Mouse (Mus musculus): ENCODE results near the gene Col26a1. TPM values are rescaled to one million over a fixed set of nuclear protein-coding genes. Genes with fewer than 3 reads are reported as not detected.
A peak's percentile ranks its signal among the peaks of the same experiment; 100 is the strongest.

The Col26a1 gene
- polyA plus RNA-seq, 1 experiment = 0.98 TPM

- H3K4me1 ChIP-seq (ENCODE audit: control insufficient read depth, insufficient read depth, insufficient read length) = no peaks in the 10 kb centered on the region
- H3K36me3 ChIP-seq (ENCODE audit: control insufficient read depth, insufficient read depth, low read length) = no peaks in the 10 kb centered on the region
- no peak for DNase-seq (ENCODE audit: low read depth in 1 of 2, low spot score in 2 of 2)
- TF ChIP-seq POLR2A (IDR thresholded peaks at IDR 0.05; ENCODE audit: low read depth, low read length) (no peak), CTCF (IDR thresholded peaks at IDR 0.05; ENCODE audit: extremely low read depth, insufficient read depth, insufficient read length, insufficient replicate concordance) (no peak)
- 43% methylated on average over 5 of the region's 5 CpGs for WGBS
- no peak overlapping the region for H3K4me3 ChIP-seq (ENCODE audit: extremely low read depth, insufficient read depth, insufficient read length)
- H3K27ac ChIP-seq (ENCODE audit: insufficient read depth, low read length) = no peak overlapping the region
- H3K27me3 ChIP-seq (ENCODE audit: control insufficient read depth, insufficient read depth, low read length) = no peaks in the 10 kb centered on the region
These were observed 39.1 kb downstream of the Col26a1 start for GRCm38 (mm10) chr5:136843930-136844329.

GRCm38 (mm10) chr5:136840036-136840435 lies 43.0 kb downstream of the Col26a1 start:
- Histone ChIP-seq H3K4me1 (ENCODE audit: control insufficient read depth, insufficient read depth, insufficient read length) (no peaks in the 10 kb centered on the region), H3K27me3 (ENCODE audit: control insufficient read depth, insufficient read depth, low read length) (no peaks in the 10 kb centered on the region), H3K27ac (ENCODE audit: insufficient read depth, low read length) (no peak overlapping the region), H3K4me3 (ENCODE audit: extremely low read depth, insufficient read depth, insufficient read length) (no peak overlapping the region), H3K36me3 (ENCODE audit: control insufficient read depth, insufficient read depth, low read length) (no peaks in the 10 kb centered on the region)
- peak in 1 of 2 experiments; percentile 51 for DNase-seq (ENCODE audit: low read depth in 1 of 2, low spot score in 2 of 2)
- 15% methylated on average over 8 of the region's 8 CpGs for whole genome bisulfite sequencing
- TF ChIP-seq CTCF (IDR thresholded peaks at IDR 0.05; ENCODE audit: extremely low read depth, insufficient read depth, insufficient read length, insufficient replicate concordance) = peak; percentile 92
- no peak for TF ChIP-seq POLR2A (IDR thresholded peaks at IDR 0.05; ENCODE audit: low read depth, low read length)

- Histone ChIP-seq H3K27me3 (ENCODE audit: control insufficient read depth, insufficient read depth, low read length) (no peaks in the 10 kb centered on the region), H3K36me3 (ENCODE audit: control insufficient read depth, insufficient read depth, low read length) (no peaks in the 10 kb centered on the region), H3K27ac (ENCODE audit: insufficient read depth, low read length) (no peak overlapping the region), H3K4me1 (ENCODE audit: control insufficient read depth, insufficient read depth, insufficient read length) (no peaks in the 10 kb centered on the region), H3K4me3 (ENCODE audit: extremely low read depth, insufficient read depth, insufficient read length) (no peak overlapping the region)
- 89% methylated on average over 3 of the region's 3 CpGs for WGBS
- TF ChIP-seq POLR2A (IDR thresholded peaks at IDR 0.05; ENCODE audit: low read depth, low read length) (no peak), CTCF (IDR thresholded peaks at IDR 0.05; ENCODE audit: extremely low read depth, insufficient read depth, insufficient read length, insufficient replicate concordance) (no peak)
- no peak for DNase-seq (ENCODE audit: low read depth in 1 of 2, low spot score in 2 of 2)
These were observed 50.0 kb downstream of the Col26a1 start for GRCm38 (mm10) chr5:136833053-136833452.

- H3K36me3 ChIP-seq (ENCODE audit: control insufficient read depth, insufficient read depth, low read length) = no peaks in the 10 kb centered on the region
- 90% methylated on average over 3 of the region's 3 CpGs for WGBS
- no peaks in the 10 kb centered on the region for H3K4me1 ChIP-seq (ENCODE audit: control insufficient read depth, insufficient read depth, insufficient read length)
- H3K4me3 ChIP-seq (ENCODE audit: extremely low read depth, insufficient read depth, insufficient read length) = no peak overlapping the region
- H3K27me3 ChIP-seq (ENCODE audit: control insufficient read depth, insufficient read depth, low read length) = no peaks in the 10 kb centered on the region
- no peak for TF ChIP-seq POLR2A (IDR thresholded peaks at IDR 0.05; ENCODE audit: low read depth, low read length)
- no peak for TF ChIP-seq CTCF (IDR thresholded peaks at IDR 0.05; ENCODE audit: extremely low read depth, insufficient read depth, insufficient read length, insufficient replicate concordance)
- H3K27ac ChIP-seq (ENCODE audit: insufficient read depth, low read length) = no peak overlapping the region
- DNase-seq (ENCODE audit: low read depth in 1 of 2, low spot score in 2 of 2) = no peak
These were observed 52.9 kb downstream of the Col26a1 start for GRCm38 (mm10) chr5:136830156-136830555.

- no peaks in the 10 kb centered on the region for H3K4me1 ChIP-seq (ENCODE audit: control insufficient read depth, insufficient read depth, insufficient read length)
- 95% methylated on average over 8 of the region's 8 CpGs for WGBS
- no peaks in the 10 kb centered on the region for H3K27me3 ChIP-seq (ENCODE audit: control insufficient read depth, insufficient read depth, low read length)
- no peak overlapping the region for H3K27ac ChIP-seq (ENCODE audit: insufficient read depth, low read length)
- TF ChIP-seq CTCF (IDR thresholded peaks at IDR 0.05; ENCODE audit: extremely low read depth, insufficient read depth, insufficient read length, insufficient replicate concordance) (no peak), POLR2A (IDR thresholded peaks at IDR 0.05; ENCODE audit: low read depth, low read length) (no peak)
- no peak for DNase-seq (ENCODE audit: low read depth in 1 of 2, low spot score in 2 of 2)
- H3K4me3 ChIP-seq (ENCODE audit: extremely low read depth, insufficient read depth, insufficient read length) = no peak overlapping the region
- H3K36me3 ChIP-seq (ENCODE audit: control insufficient read depth, insufficient read depth, low read length) = no peaks in the 10 kb centered on the region
These were observed 61.0 kb downstream of the Col26a1 start for GRCm38 (mm10) chr5:136821971-136822370.

- H3K27me3 ChIP-seq (ENCODE audit: control insufficient read depth, insufficient read depth, low read length) = no peaks in the 10 kb centered on the region
- no peak for DNase-seq (ENCODE audit: low read depth in 1 of 2, low spot score in 2 of 2)
- no peaks in the 10 kb centered on the region for H3K36me3 ChIP-seq (ENCODE audit: control insufficient read depth, insufficient read depth, low read length)
- no peak overlapping the region for H3K27ac ChIP-seq (ENCODE audit: insufficient read depth, low read length)
- 86% methylated on average over 2 of the region's 2 CpGs for WGBS
- TF ChIP-seq CTCF (IDR thresholded peaks at IDR 0.05; ENCODE audit: extremely low read depth, insufficient read depth, insufficient read length, insufficient replicate concordance) (no peak), POLR2A (IDR thresholded peaks at IDR 0.05; ENCODE audit: low read depth, low read length) (no peak)
- H3K4me1 ChIP-seq (ENCODE audit: control insufficient read depth, insufficient read depth, insufficient read length) = no peaks in the 10 kb centered on the region
- H3K4me3 ChIP-seq (ENCODE audit: extremely low read depth, insufficient read depth, insufficient read length) = no peak overlapping the region
These were observed 62.1 kb downstream of the Col26a1 start for GRCm38 (mm10) chr5:136820911-136821310.

- Histone ChIP-seq H3K36me3 (ENCODE audit: control insufficient read depth, insufficient read depth, low read length) (no peaks in the 10 kb centered on the region), H3K27ac (ENCODE audit: insufficient read depth, low read length) (no peak overlapping the region), H3K4me1 (ENCODE audit: control insufficient read depth, insufficient read depth, insufficient read length) (no peaks in the 10 kb centered on the region), H3K27me3 (ENCODE audit: control insufficient read depth, insufficient read depth, low read length) (no peaks in the 10 kb centered on the region), H3K4me3 (ENCODE audit: extremely low read depth, insufficient read depth, insufficient read length) (no peak overlapping the region)
- TF ChIP-seq POLR2A (IDR thresholded peaks at IDR 0.05; ENCODE audit: low read depth, low read length) = no peak
- TF ChIP-seq CTCF (IDR thresholded peaks at IDR 0.05; ENCODE audit: extremely low read depth, insufficient read depth, insufficient read length, insufficient replicate concordance) = no peak
- no peak for DNase-seq (ENCODE audit: low read depth in 1 of 2, low spot score in 2 of 2)
- 86% methylated on average over 11 of the region's 11 CpGs for WGBS
These were observed 63.3 kb downstream of the Col26a1 start for GRCm38 (mm10) chr5:136819686-136820085.
